In genomic region chr11:101889781-101890180, GRCm38 (mm10) we compare ENCODE assay signal across 10 mouse cellular contexts. TPM values are rescaled to one million over a fixed set of nuclear protein-coding genes. Genes with fewer than 3 reads are reported as not detected.
DNase-seq lines count a peak whose midpoint lies in the region; ATAC-seq lines count a peak whose summit lies in the region.
"Had no signal": no experiment of that assay in that cellular context is flagged by ENCODE, and none has a peak within 500 bp of the region (broad histone marks: within the 10 kb centered on the region; RNA-seq: fewer than 3 reads in every experiment).

No protein-coding gene starts in this region.

- peak overlapping the region; percentile 50 for H3K4me2 ChIP-seq in kidney, embryonic 16.5 days (replicated peaks; ENCODE audit: low read depth, low read length)
- peak overlapping the region; percentile 48 for H3K4me2 ChIP-seq in embryonic facial prominence, embryonic 14.5 days (ENCODE audit: low read depth, low read length)
- H3K4me2 ChIP-seq in hindbrain, embryonic 16.5 days (ENCODE audit: low read length) = peak overlapping the region; percentile 51

- peak overlapping the region; percentile 22; the same call in 1 of the 2 replicates for H3K4me3 ChIP-seq in kidney, embryonic 16.5 days (ENCODE audit: low read length)
- peak overlapping the region; percentile 15; the same call in 1 of the 2 replicates for H3K4me3 ChIP-seq in embryonic facial prominence, embryonic 14.5 days (ENCODE audit: low read depth, low read length)
- peak overlapping the region; percentile 20; the same call in 1 of the 2 replicates for H3K4me3 ChIP-seq in hindbrain, embryonic 16.5 days (ENCODE audit: low read length)

- ATAC-seq in kidney, embryonic 16.5 days (ENCODE audit: low FRiP score, low TSS enrichment) = 0 out of 2 replicates have a peak, but pooled peaks have one; percentile 3
- no peak for ATAC-seq in embryonic facial prominence, embryonic 14.5 days (ENCODE audit: low read depth)
- ATAC-seq in hindbrain, embryonic 16.5 days = no peak

- H3K27ac ChIP-seq in kidney, embryonic 16.5 days (ENCODE audit: low read length) = no peak overlapping the region
- H3K27ac ChIP-seq in embryonic facial prominence, embryonic 14.5 days (replicated peaks; ENCODE audit: low read depth, low read length) = no peak overlapping the region
- no peak overlapping the region for H3K27ac ChIP-seq in hindbrain, embryonic 16.5 days (ENCODE audit: low read depth, low read length)

- H3K36me3 ChIP-seq in kidney, embryonic 16.5 days (ENCODE audit: insufficient read depth, low read length) = no peaks in the 10 kb centered on the region
- H3K36me3 ChIP-seq in embryonic facial prominence, embryonic 14.5 days (ENCODE audit: control insufficient read depth, insufficient read depth, low read length) = no peaks in the 10 kb centered on the region
- no peaks in the 10 kb centered on the region for H3K36me3 ChIP-seq in hindbrain, embryonic 16.5 days (ENCODE audit: control insufficient read depth, insufficient read depth, low read length)
- H3K36me3 ChIP-seq: G1E had no signal

- no peak for DNase-seq in kidney, adult 9 months
- DNase-seq in embryonic facial prominence, embryonic 14.5 days (ENCODE audit: low spot score) = no peak
- peak; percentile 57 for DNase-seq in neural tube, embryonic 10.5 days (ENCODE audit: extremely low spot score, low spot score)
- DNase-seq in gastrocnemius, postnatal 4 days (ENCODE audit: low spot score in 2 of 2) = no peak
- DNase-seq in adrenal gland, adult 8-10 months = no peak
- DNase-seq in ovary, postnatal 14 days (ENCODE audit: low spot score) = no peak
- DNase-seq: spleen, adult 18-20 months had no signal

- H3K9ac ChIP-seq in kidney, embryonic 16.5 days (replicated peaks; ENCODE audit: low read length) = peak overlapping the region; percentile 39; the same call in 1 of the 2 replicates
- H3K9ac ChIP-seq in embryonic facial prominence, embryonic 14.5 days (ENCODE audit: low read depth, low read length) = peak overlapping the region; percentile 30; the same call in 1 of the 2 replicates
- peak overlapping the region; percentile 7 for H3K9ac ChIP-seq in hindbrain, embryonic 16.5 days (ENCODE audit: low read depth, low read length)

- H3K4me1 ChIP-seq in kidney, embryonic 16.5 days (ENCODE audit: insufficient read depth, low read length) = peaks cover 71% of the 10 kb centered on the region
- H3K4me1 ChIP-seq in embryonic facial prominence, embryonic 14.5 days (ENCODE audit: control insufficient read depth, insufficient read depth, low read length) = peaks cover 43% of the 10 kb centered on the region
- peaks cover 14% of the 10 kb centered on the region for H3K4me1 ChIP-seq in hindbrain, embryonic 16.5 days (ENCODE audit: control insufficient read depth, insufficient read depth, low read depth, low read length)

- under 1% methylated on average over 13 of the region's 13 CpGs for WGBS in kidney, embryonic 16.5 days
- under 1% methylated on average over 13 of the region's 13 CpGs for WGBS in embryonic facial prominence, embryonic 14.5 days
- WGBS in hindbrain, embryonic 16.5 days = 2% methylated on average over 13 of the region's 13 CpGs

- peaks cover 23% of the 10 kb centered on the region for H3K27me3 ChIP-seq in kidney, embryonic 16.5 days (ENCODE audit: insufficient read depth, low read length)
- H3K27me3 ChIP-seq in embryonic facial prominence, embryonic 14.5 days (replicated peaks; ENCODE audit: control insufficient read depth, insufficient read depth, low read length) = peaks cover 10% of the 10 kb centered on the region; the same call in 1 of the 2 replicates
- peaks cover 9% of the 10 kb centered on the region for H3K27me3 ChIP-seq in hindbrain, embryonic 16.5 days (replicated peaks; ENCODE audit: control insufficient read depth, insufficient read depth, low read length)

- no peaks in the 10 kb centered on the region for H3K9me3 ChIP-seq in kidney, embryonic 16.5 days (ENCODE audit: low read length)
- H3K9me3 ChIP-seq in embryonic facial prominence, embryonic 14.5 days (ENCODE audit: control insufficient read depth, low read length) = no peaks in the 10 kb centered on the region
- no peaks in the 10 kb centered on the region for H3K9me3 ChIP-seq in hindbrain, embryonic 16.5 days (ENCODE audit: control insufficient read depth, low read length)
- H3K9me3 ChIP-seq: G1E had no signal

RNA-seq across cellular contexts. Expression of gene Meox1, which starts 4.4 kb away (rescaled TPM):
- polyA plus RNA-seq in kidney, embryonic 16.5 days (2015; fragmentation: Nextera tagmentation; extraction: Ambion mirVana) = 15.2 and 15.5 TPM in 2 replicates
- polyA plus RNA-seq in embryonic facial prominence, embryonic 14.5 days (2014; fragmentation: Nextera tagmentation; extraction: Ambion mirVana) = 12.7 and 16.7 TPM in 2 replicates
- polyA plus RNA-seq in hindbrain, embryonic 16.5 days (2015; fragmentation: Nextera tagmentation; extraction: Ambion mirVana) = 0.96 and 0.99 TPM in 2 replicates
- 10 to 100 TPM; 17.7 to 20.4 TPM for total RNA-seq in gastrocnemius, postnatal 4 days (2021)
- total RNA-seq in adrenal gland, adult 8-10 months (2022) = 1 to 10 TPM; 1.9 to 6.5 (median 4.1) TPM
- total RNA-seq: G1E had no signal
- polyA plus RNA-seq: G1E had no signal
